Mouse (Mus musculus) ES-Bruce4 (cell line): ENCODE data around the gene Mlkl. TPM values are rescaled to one million over a fixed set of nuclear protein-coding genes. Genes with fewer than 3 reads are reported as not detected.
"Not testable (repeated sequence)": the region's sequence is repeated elsewhere in the genome, so short reads cannot be mapped to it uniquely, and the experiment has no call there.

Experiments used
- H3K27ac ChIP-seq: 2 replicates; pipeline ENCODE4 v1.5.1; 2012; ENCODE audit warnings: low read length, inconsistent platforms; ENCODE audit not compliant: insufficient read depth
- H3K27me3 ChIP-seq: 2 replicates; pipeline ENCODE4 v1.6.1; 2012; ENCODE audit warnings: mild to moderate bottlenecking, low read length, inconsistent platforms; ENCODE audit not compliant: control insufficient read depth, poor library complexity, insufficient read depth, severe bottlenecking
- H3K36me3 ChIP-seq: 2 replicates; pipeline ENCODE4 v1.6.1; 2012; ENCODE audit warnings: inconsistent platforms, mild to moderate bottlenecking, low read length, moderate library complexity; ENCODE audit not compliant: control insufficient read depth, poor library complexity, insufficient read depth, severe bottlenecking
- H3K4me1 ChIP-seq: one replicate; pipeline ENCODE4 v1.8.1; 2011; ENCODE audit warnings: low read length; ENCODE audit not compliant: control insufficient read depth, insufficient read depth
- H3K4me3 ChIP-seq: 2 replicates; pipeline ENCODE4 v1.5.1; 2011; ENCODE audit warnings: low read depth, mild to moderate bottlenecking, low read length
- H3K9ac ChIP-seq: 2 replicates; pipeline ENCODE4 v1.6.1; 2012; ENCODE audit warnings: low read depth, mild to moderate bottlenecking, inconsistent platforms; ENCODE audit not compliant: poor library complexity, severe bottlenecking
- H3K9me3 ChIP-seq: replicated peaks from 2 replicates; pipeline ENCODE4 v1.6.1; 2012; ENCODE audit warnings: mild to moderate bottlenecking, low read length, inconsistent platforms; ENCODE audit not compliant: control insufficient read depth, poor library complexity, insufficient read depth, severe bottlenecking
- CTCF ChIP-seq: IDR thresholded peaks from one replicate; pipeline ENCODE4 v1.8.1; 2011; ENCODE audit warnings: low read depth, low read length
- EP300 ChIP-seq: IDR thresholded peaks from 2 replicates; pipeline ENCODE4 v1.6.1; 2011; ENCODE audit warnings: low read depth, low read length; ENCODE audit not compliant: insufficient read depth
- POLR2A ChIP-seq: IDR thresholded peaks from one replicate; pipeline ENCODE4 v1.8.1; 2011; ENCODE audit warnings: low read length; ENCODE audit not compliant: insufficient read depth
- polyA plus RNA-seq: library from polyadenylated mRNA; stranded (reverse); fragments of >200 nt; gene quantifications from 2 replicates; pipeline ENCODE4 v1.2.4, GENCODE M21; 2011; ENCODE audit warnings: low read depth; ENCODE audit not compliant: missing spikeins, insufficient read depth, insufficient read length

Mlkl gene
- polyA plus RNA-seq, 1 experiment, result 0.61 TPM

DNA sequence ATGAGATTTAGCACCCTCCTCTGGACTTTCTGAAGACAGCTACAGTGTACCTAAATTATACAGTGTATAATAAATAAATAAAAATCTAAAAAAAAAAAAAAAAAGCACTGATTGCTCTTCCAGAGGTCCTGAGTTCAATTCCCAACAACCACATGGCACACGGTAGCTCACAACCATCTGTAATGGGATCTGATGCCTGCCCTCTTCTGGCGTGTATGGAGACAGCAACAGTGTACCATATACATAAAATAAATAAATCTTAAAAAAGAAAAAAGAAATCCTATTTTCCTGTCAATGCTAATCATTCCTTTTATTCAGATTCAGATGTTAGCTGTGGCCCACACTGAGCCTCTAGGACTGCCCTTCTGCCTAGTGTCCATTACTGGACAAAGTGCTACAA lies 69.7 kb downstream of the Mlkl start:
- 0 out of 2 replicates have a peak overlapping the region, but pooled peaks have one; percentile 48 for H3K27ac ChIP-seq
- H3K4me1 ChIP-seq, result no peaks in the 10 kb centered on the region
- H3K36me3 ChIP-seq, result peaks cover 10% of the 10 kb centered on the region
- no peak overlapping the region for H3K4me3 ChIP-seq
- no peaks in the 10 kb centered on the region for H3K9me3 ChIP-seq
- TF ChIP-seq CTCF (no peak), POLR2A (no peak), EP300 (no peak)
- H3K9ac ChIP-seq, result no peak overlapping the region
- no peaks in the 10 kb centered on the region for H3K27me3 ChIP-seq

DNA sequence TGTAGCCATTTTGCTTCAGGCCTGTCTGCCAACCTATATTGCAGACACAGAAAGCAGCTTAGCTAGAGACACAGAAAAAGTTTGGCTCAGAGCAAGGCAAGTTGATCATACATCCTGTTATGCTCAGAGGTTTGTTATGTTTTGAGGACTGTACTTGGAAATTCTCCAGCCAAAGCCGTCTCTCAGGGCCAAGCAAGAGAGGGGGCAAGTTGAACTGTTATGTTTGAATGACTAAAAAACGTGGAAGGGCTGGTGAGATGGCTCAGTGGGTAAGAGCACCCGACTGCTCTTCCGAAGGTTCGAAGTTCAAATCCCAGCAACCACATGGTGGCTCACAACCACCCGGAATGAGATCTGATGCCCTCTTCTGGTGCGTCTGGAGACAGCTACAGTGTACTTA lies 71.8 kb downstream of the Mlkl start:
- H3K27ac ChIP-seq, H3K4me3 ChIP-seq, H3K9me3 ChIP-seq, H3K4me1 ChIP-seq, H3K9ac ChIP-seq, H3K36me3 ChIP-seq, H3K27me3 ChIP-seq: not testable (repeated sequence)

DNA sequence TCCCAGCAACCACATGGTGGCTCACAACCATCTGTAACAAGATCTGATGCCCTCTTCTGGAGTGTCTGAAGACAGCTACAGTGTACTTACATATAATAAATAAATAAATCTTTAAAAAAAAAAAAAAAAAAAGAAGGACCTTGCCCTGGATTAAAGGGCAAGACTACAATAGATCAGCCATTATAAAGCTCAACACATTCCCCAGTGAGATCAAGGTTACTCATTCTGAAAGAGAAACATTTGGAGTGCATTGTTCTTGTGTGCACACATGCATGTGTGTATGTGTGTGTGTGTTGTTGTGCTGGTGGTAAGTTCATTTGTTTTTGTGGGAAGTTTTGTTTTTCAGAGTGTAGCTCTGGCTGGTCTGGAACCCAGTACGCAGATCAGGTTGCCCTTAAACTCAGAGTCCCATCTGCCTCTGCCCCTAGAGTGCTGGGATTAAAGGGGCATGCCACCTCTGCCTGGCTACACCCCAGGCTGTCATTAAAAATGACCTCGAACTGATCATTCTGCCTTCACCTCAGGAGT lies 73.2 kb downstream of the Mlkl start:
- Histone ChIP-seq H3K9me3 (no peaks in the 10 kb centered on the region), H3K27me3 (no peaks in the 10 kb centered on the region), H3K36me3 (no peaks in the 10 kb centered on the region), H3K4me3 (no peak overlapping the region), H3K9ac (no peak overlapping the region), H3K4me1 (no peaks in the 10 kb centered on the region), H3K27ac (no peak overlapping the region)
- TF ChIP-seq POLR2A, result no peak
- TF ChIP-seq EP300, result no peak

DNA sequence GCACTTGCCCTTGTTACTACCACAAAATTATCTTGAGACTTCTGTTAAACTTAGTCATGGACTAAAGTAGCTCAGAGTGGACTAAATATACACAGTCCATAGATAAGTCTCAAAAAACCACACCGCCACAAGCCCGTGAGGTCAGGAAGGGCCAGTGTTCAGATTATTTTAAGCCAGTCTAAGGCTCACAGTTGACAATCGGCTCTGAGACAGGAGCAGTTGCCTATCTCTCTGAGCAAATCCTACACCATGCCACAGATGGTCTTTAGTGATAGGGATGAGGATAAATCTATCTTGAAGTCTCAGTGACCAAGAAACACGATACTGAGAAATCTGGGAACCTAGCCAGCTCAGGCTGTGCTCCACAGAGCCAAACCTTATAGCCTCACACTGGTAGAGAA lies 76.0 kb downstream of the Mlkl start:
- TF ChIP-seq POLR2A, result no peak
- no peak for TF ChIP-seq EP300
- TF ChIP-seq CTCF, result no peak
- H3K27ac ChIP-seq, result no peak overlapping the region

More for the DNA sequence above, 76.0 kb downstream of the Mlkl start:
- Histone ChIP-seq H3K4me1 (peaks cover 3% of the 10 kb centered on the region), H3K9me3 (no peaks in the 10 kb centered on the region), H3K4me3 (no peak overlapping the region), H3K9ac (no peak overlapping the region), H3K36me3 (no peaks in the 10 kb centered on the region), H3K27me3 (no peaks in the 10 kb centered on the region)

Other genes with a start within 250 kb of the Mlkl start
- gene Clec18a, start 245.8 kb downstream of the Mlkl start, polyA plus RNA-seq, result not detected in 2 replicates
- gene Pdpr, start 243.5 kb downstream of the Mlkl start, polyA plus RNA-seq, result 19.0 and 22.4 TPM in 2 replicates
- 76.3 and 78.3 TPM in 2 replicates for gene Glg1, start 79.0 kb downstream of the Mlkl start, polyA plus RNA-seq
- gene Rfwd3, start 38.0 kb downstream of the Mlkl start, polyA plus RNA-seq, result 76.1 and 80.6 TPM in 2 replicates
- 0.35 and 0.69 TPM in 2 replicates for gene Fa2h, start 55.6 kb upstream of the Mlkl start, polyA plus RNA-seq
- gene Wdr59, start 183.9 kb upstream of the Mlkl start, polyA plus RNA-seq, result 16.8 and 17.2 TPM in 2 replicates
- 37.7 and 38.5 TPM in 2 replicates for gene Znrf1, start 197.9 kb upstream of the Mlkl start, polyA plus RNA-seq